Mouse (Mus musculus) gastrocnemius, adult 2 months (tissue): ENCODE results near the gene Ptpn1. TPM values are rescaled to one million over a fixed set of nuclear protein-coding genes. Genes with fewer than 3 reads are reported as not detected.

Experiments
- DNase-seq: peaks from one replicate; pipeline ENCODE4 v3.0.0; 2022
- H3K27ac ChIP-seq: fragments of 200-600 bp; 2 replicates; pipeline ENCODE4 v1.8.1; 2022; ENCODE audit warnings: mild to moderate bottlenecking
- H3K4me3 ChIP-seq: fragments of 200-600 bp; 2 replicates; pipeline ENCODE4 v1.8.1; 2022; ENCODE audit warnings: mild to moderate bottlenecking, moderate library complexity
- CTCF ChIP-seq: fragments of 200-600 bp; IDR thresholded peaks from 2 replicates; pipeline ENCODE4 v1.8.1; 2022; ENCODE audit warnings: antibody characterized with exemption, mild to moderate bottlenecking, moderate library complexity
- intact Hi-C: fragments of 180-260 bp; cut with DNase I; formaldehyde crosslinking; loops from one replicate; pipeline ENCODE4 v1.15.1; 2025
- total RNA-seq, 2 experiments: library from RNA; stranded (reverse); gene quantifications; 2 replicates each; pipeline ENCODE4 v1.2.3; 2021

The Ptpn1 gene
- total RNA-seq, 2 experiments from 2014 or later, result 15.4 to 19.6 TPM

DNA sequence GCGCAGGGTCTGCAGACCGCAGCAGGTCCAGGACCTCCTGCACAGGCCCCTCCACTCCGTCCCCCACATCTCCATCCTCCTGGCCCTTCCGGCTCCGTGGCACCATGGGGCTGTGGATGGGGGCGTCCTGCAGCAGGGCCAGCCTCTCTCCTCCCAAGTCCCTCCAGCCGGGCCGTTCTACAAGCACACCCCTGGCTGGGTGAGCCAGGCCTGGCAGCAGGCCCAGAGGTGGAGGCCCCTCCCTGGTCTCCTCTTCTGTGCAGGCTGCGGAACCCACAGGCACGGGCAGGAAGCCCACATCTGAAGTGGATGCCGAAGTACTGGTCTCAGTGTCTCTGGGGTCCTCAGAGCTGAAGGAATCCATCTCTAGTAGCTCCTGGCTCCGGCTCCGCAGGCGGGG lies 57.5 kb downstream of the Ptpn1 start:
- TF ChIP-seq CTCF, result no peak
- H3K27ac ChIP-seq, result peak overlapping the region; percentile 7; the same call in 1 of the 2 replicates
- intact Hi-C loops, result loop anchor here (5.0 to 10.0 kb wide), 2 partner anchors 85 to 108 kb away; no protein-coding TSS in a partner anchor
- H3K4me3 ChIP-seq, result no peak overlapping the region
- peak; percentile 62 for DNase-seq

DNA sequence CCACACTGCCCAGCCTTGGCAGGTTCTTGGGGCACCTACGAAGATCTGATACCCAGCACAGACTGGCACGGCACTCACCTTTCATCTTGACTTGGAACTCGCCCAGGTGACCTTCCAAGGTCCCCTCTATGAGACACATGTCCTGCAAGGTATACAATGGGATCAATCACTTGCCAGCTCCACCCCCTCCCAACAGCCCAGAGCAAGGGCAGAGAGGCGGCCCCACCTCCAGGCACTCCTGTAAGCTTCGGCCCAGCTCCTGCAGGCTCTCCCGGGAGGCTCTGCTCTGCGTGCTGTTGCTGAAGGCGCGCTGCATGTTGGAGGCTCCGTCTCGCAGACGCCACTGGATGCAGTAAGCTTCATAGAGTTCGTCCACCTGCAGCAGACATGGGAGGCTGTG lies 61.4 kb downstream of the Ptpn1 start:
- intact Hi-C loops, result no loop called here
- no peak overlapping the region for H3K27ac ChIP-seq
- H3K4me3 ChIP-seq, result no peak overlapping the region
- TF ChIP-seq CTCF, result no peak
- DNase-seq, result no peak

DNA sequence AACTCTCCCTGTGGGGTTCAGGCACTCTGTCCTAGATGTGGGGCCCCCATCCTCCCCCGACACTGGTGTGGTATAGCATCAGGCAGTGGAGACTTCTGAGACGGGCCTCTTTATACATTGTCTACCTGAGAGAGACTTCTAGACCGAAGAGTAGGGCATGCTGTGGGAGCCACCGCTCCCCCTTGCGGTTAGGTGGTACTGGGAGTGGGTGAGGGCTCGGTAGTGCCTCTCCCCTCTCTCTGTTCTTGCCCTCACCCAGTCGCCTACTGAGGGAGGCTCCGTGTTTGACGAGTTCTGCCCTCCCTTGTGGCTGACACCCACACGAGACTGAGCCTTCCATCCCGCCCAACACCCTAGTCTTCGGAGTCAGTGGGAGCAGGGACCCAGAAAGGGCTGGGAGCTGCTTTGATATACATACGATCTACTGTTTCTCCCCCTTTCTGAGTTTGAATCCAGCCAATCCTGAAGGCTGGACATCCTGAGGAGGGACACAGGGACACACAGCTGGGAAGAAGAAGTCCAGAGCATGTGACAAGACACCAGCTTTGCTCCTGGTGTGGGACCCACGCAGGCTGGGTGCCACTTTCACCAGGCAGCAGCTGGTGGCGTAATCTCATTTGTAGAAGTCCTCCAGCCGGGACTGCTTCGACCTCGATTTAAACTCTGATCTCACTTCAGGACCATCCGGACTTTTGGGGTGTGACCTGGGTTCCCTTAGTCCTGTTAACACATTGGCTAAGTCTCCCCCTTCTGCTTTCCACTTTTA lies 64.2 kb downstream of the Ptpn1 start:
- TF ChIP-seq CTCF, result no peak
- Histone ChIP-seq H3K27ac (no peak overlapping the region), H3K4me3 (no peak overlapping the region)
- intact Hi-C loops, result no loop called here
- no peak for DNase-seq

DNA sequence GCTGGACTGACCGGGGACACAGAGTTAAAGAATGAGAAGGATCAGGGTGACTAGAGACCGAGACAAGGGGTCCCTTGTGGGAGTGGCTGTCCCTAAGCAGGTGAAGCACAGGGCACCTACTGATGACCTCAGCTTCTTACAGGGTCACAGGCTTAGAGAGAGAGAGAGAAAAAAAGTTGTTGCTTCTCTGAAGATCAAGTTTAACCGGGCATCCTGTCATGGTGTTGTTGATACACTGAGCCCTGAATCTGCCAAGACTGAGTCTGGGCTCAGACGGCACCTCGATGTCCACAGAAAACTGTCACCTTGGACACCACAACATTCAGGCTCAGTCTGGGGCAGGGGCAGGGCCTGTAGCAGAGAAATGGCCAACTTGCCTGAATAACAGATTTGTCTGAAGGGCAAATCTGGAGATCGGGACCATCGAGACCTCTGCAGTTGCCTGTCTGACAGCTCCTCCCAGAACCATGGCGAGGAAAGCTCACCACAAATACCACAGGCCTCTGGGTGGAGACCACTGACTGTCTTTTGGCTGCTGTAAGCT lies 64.9 kb downstream of the Ptpn1 start:
- intact Hi-C loops, result no loop called here
- no peak for DNase-seq
- Histone ChIP-seq H3K27ac (no peak overlapping the region), H3K4me3 (no peak overlapping the region)
- TF ChIP-seq CTCF, result no peak

DNA sequence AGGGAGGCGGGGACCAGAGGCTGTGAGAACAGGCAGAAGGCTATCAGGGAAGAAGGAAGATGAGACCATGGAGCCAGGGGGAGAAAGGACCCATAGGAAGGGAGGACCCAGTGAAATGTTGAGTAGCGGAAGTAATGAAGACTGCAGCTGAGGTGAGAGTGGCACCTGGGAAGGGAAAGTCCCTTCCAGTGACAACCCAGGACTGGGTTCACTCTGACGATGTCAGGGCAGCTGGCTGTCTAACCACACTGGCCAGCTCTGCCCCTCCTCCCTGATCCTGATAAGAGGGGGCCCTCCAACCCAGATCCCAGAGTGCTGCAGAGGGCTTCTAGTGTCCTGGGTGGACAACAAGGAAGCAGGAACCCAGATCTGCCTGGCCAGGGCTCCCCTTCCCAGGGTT lies 65.7 kb downstream of the Ptpn1 start:
- intact Hi-C loops, result no loop called here
- H3K27ac ChIP-seq, result no peak overlapping the region
- no peak for DNase-seq
- no peak overlapping the region for H3K4me3 ChIP-seq
- TF ChIP-seq CTCF, result no peak

DNA sequence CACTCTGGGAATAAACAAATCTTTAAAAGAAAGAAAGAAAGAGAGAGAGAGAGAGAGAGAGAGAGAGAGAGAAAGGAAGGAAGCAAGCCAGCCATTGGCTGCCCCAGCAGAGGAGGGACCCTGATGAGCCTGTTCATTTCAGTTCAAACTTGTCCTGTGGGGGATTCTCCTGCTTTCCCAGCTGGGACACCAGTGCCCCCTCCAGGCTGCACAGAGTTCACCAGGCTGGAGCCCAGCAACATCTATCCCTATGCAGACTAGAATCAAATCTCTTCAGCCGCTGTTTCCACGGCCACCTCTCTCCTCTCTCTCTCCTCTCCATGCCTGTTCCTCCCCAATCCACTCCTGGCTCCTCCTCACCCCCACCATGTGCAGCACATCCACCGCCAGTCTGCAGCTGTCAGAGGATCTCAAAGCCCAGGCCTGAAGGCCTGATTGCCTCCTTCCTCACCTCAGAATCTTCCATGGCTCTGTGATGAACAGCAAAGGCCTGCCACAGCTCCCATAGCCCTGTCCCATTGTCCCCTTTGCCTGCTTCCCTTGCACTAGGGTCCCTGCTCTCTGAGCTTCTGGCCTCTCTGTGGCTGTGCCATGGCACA lies 67.4 kb downstream of the Ptpn1 start:
- intact Hi-C loops, result no loop called here
- no peak overlapping the region for H3K4me3 ChIP-seq
- DNase-seq, result no peak
- no peak overlapping the region for H3K27ac ChIP-seq
- peak; percentile 24; the same call in 1 of the 2 replicates for TF ChIP-seq CTCF

DNA sequence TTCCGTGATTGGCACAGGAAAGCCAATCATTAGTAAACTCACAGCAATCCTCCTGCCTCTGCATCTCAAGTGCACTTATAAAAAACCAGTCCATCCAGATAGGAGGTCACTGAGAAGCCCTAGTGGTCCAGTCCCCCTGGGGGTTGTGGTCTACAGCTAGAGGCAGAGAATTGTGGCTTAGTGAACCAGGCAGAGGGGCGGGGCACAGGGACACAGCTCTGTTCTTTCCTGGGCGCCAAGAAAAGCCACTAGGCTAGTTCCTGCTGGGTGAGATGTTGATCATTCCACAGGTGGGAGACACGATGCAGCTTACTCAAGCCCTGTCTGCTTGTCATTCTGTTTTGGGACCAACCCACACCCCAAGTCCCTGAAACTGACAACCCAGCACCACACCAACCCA lies 70.3 kb downstream of the Ptpn1 start:
- intact Hi-C loops, result no loop called here
- no peak overlapping the region for H3K27ac ChIP-seq
- no peak for TF ChIP-seq CTCF
- H3K4me3 ChIP-seq, result no peak overlapping the region
- no peak for DNase-seq

DNA sequence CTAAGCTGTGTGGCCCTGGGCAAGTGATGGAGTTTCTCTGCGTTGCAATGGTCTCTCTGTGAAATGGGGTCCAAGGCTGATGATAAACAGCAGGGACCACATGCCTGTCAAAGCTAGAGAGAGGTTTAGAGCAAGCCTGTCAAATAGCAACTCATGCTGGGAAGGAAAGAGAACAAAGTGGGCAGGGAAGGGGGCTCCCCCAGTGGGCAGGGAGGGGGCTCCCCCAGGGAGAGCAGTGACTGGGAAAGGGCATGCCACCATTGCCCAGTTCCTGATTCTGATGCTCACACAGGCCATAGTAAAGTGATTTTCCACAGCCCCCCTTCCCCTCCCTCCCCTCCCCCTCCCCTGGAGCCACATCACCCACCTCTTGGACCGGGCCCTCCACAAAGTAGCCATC lies 71.0 kb downstream of the Ptpn1 start:
- intact Hi-C loops, result no loop called here
- no peak overlapping the region for H3K27ac ChIP-seq
- TF ChIP-seq CTCF, result no peak
- no peak overlapping the region for H3K4me3 ChIP-seq
- no peak for DNase-seq

DNA sequence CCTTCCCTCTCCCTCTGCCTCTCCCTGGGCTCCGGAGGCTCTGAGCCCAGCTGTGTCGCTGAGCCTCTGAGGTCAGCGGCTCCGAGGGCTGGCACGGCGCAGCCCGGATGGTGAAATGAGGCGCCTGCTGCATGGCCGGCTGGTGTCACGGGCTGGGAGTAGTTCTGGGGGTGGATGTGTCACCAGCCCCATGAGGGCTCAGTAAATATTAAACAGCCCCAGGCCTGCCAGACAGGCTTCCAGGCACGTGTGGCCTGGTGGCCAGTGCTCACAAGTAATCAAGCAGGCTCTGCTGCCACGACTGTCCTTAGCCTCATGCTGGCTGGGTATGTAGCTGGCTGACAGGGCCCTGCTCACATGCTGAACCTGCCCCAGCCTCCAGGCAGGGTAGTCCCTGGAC lies 71.6 kb downstream of the Ptpn1 start:
- H3K4me3 ChIP-seq, result no peak overlapping the region
- no peak overlapping the region for H3K27ac ChIP-seq
- intact Hi-C loops, result no loop called here
- DNase-seq, result no peak
- no peak for TF ChIP-seq CTCF

DNA sequence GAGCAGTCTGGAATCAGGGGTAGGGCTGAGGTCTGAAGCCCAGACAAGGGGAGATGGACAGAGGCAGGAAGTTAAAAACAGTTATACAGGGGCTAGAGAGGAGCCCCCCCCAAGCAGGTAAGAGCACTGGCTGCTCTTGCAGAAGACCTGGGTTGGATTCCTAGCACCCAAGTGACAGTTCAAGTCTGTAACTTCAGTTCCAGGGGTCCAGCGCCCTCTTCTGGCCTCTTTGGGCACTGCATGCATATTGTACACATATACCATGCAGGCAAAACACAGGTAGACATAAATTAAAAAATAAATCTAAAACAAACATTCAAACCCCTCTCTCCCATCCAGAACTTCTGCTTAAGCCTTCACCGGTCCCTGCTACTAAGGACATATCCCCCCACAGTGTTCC lies 72.5 kb downstream of the Ptpn1 start:
- intact Hi-C loops, result no loop called here
- Histone ChIP-seq H3K4me3 (no peak overlapping the region), H3K27ac (no peak overlapping the region)
- DNase-seq, result no peak
- TF ChIP-seq CTCF, result peak; percentile 49

DNA sequence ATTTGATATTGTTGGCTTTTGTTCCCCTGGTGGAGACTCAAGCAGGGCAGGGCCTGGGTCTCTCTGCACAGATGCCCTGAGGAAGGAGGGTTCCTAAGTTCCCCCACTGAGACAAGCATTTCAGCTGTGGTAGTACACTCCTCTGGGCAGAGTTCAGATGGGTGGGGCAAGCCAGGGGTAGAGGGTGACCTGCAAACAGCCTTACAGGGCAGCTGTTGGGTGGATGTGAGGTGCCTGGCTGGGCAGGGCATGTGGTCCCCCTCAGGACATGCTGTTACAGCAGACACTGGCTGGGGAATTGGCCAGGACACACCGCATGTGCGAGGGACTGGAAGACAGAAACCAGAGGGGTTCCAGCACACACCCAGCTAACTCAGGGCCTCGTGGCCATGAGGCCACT lies 73.1 kb downstream of the Ptpn1 start:
- TF ChIP-seq CTCF, result no peak
- H3K4me3 ChIP-seq, result no peak overlapping the region
- H3K27ac ChIP-seq, result no peak overlapping the region
- intact Hi-C loops, result no loop called here
- no peak for DNase-seq

DNA sequence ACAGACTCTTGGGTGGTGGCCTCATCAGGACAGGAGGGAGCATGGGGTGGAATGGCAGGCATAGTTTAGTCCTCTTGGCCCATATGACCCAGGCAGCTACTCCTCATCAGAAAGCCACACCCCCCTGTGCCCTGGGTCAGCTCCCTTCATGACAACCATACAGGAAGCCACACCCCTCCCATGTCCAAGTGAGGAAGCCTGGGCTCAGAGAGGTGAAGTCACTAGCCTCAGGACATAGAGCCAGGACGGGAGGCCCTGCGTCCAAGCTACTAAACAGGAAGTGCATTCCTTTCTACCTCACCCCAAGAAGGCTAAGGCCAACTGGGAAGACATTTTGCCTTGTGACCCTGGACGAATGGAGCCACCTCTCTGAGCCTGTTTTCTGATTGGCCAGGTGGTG lies 73.8 kb downstream of the Ptpn1 start:
- intact Hi-C loops, result no loop called here
- DNase-seq, result no peak
- TF ChIP-seq CTCF, result no peak

DNA sequence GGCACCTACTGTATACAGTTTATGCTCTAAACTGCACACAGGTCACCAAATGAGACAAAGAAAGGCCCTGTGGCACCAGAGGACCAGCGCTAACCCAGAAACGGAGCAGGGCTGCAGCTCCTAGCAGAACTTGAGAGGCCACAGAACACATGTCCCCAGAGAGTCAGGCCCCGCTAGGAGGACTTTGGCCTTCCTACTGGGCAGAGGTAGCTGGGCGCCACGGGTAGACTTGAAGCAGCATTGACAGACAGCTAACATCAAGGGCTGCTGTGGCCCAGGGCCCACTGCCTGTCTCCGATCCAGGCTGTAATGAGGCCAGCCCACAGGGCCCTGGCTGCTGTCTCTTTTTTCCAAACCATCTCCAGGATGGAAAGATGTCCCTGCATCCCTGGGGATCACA lies 74.6 kb downstream of the Ptpn1 start:
- intact Hi-C loops, result no loop called here
- Histone ChIP-seq H3K27ac (no peak overlapping the region), H3K4me3 (no peak overlapping the region)
- no peak for TF ChIP-seq CTCF
- no peak for DNase-seq

More for the DNA sequence above, 73.8 kb downstream of the Ptpn1 start:
- H3K4me3 ChIP-seq, result no peak overlapping the region
- no peak overlapping the region for H3K27ac ChIP-seq
